Mouse (Mus musculus): Measurements from ENCODE around the gene Ngef. TPM values are rescaled to one million over a fixed set of nuclear protein-coding genes. Genes with fewer than 3 reads are reported as not detected.
A peak's percentile ranks its signal among the peaks of the same experiment; 100 is the strongest.

The Ngef gene
- polyA plus RNA-seq, 1 experiment from 2014 or later = 21.9 TPM

DNA sequence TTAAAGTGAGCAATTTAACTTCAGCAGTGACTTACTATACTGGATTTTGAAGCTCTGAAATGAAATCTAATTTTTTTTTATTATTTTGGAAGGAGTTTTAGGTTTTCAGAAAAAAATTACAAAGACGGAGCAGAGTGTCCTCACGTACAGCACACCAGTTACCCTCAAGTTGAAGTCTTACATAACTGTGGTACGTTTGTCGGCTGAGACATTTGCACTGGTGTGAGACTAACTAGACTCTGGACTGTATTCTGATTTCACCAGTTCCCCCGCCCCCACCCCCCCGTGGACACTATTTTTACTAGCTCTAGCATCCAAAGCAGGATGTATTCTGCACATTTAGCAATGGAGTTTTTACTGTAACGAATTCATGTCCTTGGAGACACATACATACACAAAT is 26.9 kb upstream of the Ngef start:
- H3K4me2 ChIP-seq (replicated peaks) = no peak overlapping the region
- H3K9me3 ChIP-seq = no peaks in the 10 kb centered on the region
- no peaks in the 10 kb centered on the region for H3K27me3 ChIP-seq
- 84% methylated on average over 7 of the region's 7 CpGs for WGBS
- no peak overlapping the region for H3K9ac ChIP-seq (replicated peaks)
- no peaks in the 10 kb centered on the region for H3K36me3 ChIP-seq
- H3K4me1 ChIP-seq = peaks cover 4% of the 10 kb centered on the region; the same call in 1 of the 2 replicates
- H3K4me3 ChIP-seq = no peak overlapping the region
- no peak overlapping the region for H3K27ac ChIP-seq (replicated peaks)
- no peak for ATAC-seq (replicated peaks)

- no peak for ATAC-seq (replicated peaks)
- H3K4me1 ChIP-seq = 0 out of 2 replicates have a peak, but pooled peaks cover under 1% of the 10 kb centered on the region
- no peaks in the 10 kb centered on the region for H3K9me3 ChIP-seq
- H3K36me3 ChIP-seq = no peaks in the 10 kb centered on the region
- no peak overlapping the region for H3K4me2 ChIP-seq (replicated peaks)
- no peaks in the 10 kb centered on the region for H3K27me3 ChIP-seq
- H3K27ac ChIP-seq (replicated peaks) = no peak overlapping the region
- no peak overlapping the region for H3K9ac ChIP-seq (replicated peaks)
- H3K4me3 ChIP-seq = no peak overlapping the region
- WGBS = 91% methylated on average over 10 of the region's 10 CpGs
These were observed 21.0 kb upstream of the Ngef start for GRCm38 (mm10) chr1:87594671-87595070.

DNA sequence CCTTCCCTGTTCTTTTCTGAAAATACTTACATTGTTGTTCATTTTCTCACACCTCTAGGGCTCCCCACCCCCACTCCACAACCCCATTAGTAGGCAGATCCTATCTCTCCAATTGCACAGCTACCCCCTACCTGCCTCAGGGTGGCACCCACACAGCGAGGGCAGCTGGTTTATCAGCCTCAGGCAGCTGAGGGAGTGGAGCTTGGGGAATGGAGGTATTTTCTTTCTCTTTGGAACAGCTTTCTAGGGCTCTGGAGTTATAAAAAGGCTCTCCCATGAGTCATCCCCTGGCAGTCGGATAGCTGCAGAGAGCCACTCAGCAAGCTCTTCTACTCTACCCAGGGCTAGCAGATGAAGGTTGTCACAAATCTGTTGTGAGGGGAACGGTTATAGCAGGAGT is 20.6 kb upstream of the Ngef start:
- Histone ChIP-seq H3K9ac (replicated peaks) (no peak overlapping the region), H3K4me3 (no peak overlapping the region), H3K27me3 (no peaks in the 10 kb centered on the region), H3K4me2 (replicated peaks) (no peak overlapping the region), H3K4me1 (no peaks in the 10 kb centered on the region), H3K9me3 (no peaks in the 10 kb centered on the region), H3K27ac (replicated peaks) (no peak overlapping the region), H3K36me3 (no peaks in the 10 kb centered on the region)
- ATAC-seq (replicated peaks) = no peak
- 82% methylated on average over 3 of the region's 3 CpGs for WGBS

DNA sequence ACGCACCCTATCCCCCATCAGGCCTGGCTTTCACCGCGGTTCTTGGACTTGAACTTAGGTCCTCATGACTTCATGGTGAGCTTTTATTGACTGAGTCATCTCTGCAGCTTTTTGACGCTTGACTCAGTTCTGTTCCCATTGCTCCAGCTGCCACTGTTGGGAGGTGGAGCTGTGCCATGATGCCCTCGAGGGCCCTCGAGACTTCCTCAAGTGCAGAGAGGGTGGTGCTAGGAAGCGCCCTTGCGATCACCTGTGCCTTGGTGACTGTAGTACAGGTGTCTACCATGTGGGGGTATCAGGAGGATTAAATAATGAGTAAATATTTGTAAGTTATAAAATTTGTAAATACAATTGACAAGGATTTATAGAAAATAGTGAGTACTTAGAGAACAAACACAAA is 16.3 kb upstream of the Ngef start:
- no peak for ATAC-seq (replicated peaks)
- Histone ChIP-seq H3K27me3 (no peaks in the 10 kb centered on the region), H3K27ac (replicated peaks) (no peak overlapping the region), H3K4me2 (replicated peaks) (no peak overlapping the region), H3K4me3 (no peak overlapping the region), H3K36me3 (no peaks in the 10 kb centered on the region), H3K4me1 (no peaks in the 10 kb centered on the region), H3K9me3 (no peaks in the 10 kb centered on the region), H3K9ac (replicated peaks) (no peak overlapping the region)
- 95% methylated on average over 8 of the region's 8 CpGs for WGBS

- Histone ChIP-seq H3K4me3 (no peak overlapping the region), H3K27ac (replicated peaks) (no peak overlapping the region), H3K27me3 (no peaks in the 10 kb centered on the region), H3K36me3 (no peaks in the 10 kb centered on the region), H3K4me1 (no peaks in the 10 kb centered on the region), H3K4me2 (replicated peaks) (no peak overlapping the region), H3K9ac (replicated peaks) (no peak overlapping the region), H3K9me3 (no peaks in the 10 kb centered on the region)
- no peak for ATAC-seq (replicated peaks)
- WGBS = 92% methylated on average over 7 of the region's 7 CpGs
These were observed 15.5 kb upstream of the Ngef start for GRCm38 (mm10) chr1:87589162-87589561.

DNA sequence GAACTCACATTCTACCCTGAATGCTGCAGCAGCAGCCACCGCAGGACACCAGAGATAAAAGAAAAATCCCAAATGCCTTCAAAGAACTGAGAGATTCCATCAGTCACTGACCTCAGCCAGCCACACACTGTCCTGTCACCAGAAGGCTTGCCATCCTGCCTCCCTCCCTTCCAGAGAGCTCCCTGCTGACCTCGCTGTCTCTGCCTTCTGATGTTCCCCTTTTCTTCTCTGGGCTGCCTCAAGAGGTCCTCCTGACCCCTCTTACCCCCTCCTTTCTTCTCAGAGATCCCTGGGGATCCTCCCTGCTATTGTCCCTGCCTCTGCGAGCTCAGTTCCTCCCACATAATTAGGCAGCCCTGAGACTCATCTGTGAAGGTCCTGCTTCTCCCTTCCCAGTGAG is 7.2 kb upstream of the Ngef start:
- Histone ChIP-seq H3K27me3 (no peaks in the 10 kb centered on the region), H3K9ac (replicated peaks) (no peak overlapping the region), H3K27ac (replicated peaks) (no peak overlapping the region), H3K4me1 (no peaks in the 10 kb centered on the region), H3K9me3 (no peaks in the 10 kb centered on the region), H3K36me3 (no peaks in the 10 kb centered on the region), H3K4me3 (no peak overlapping the region), H3K4me2 (replicated peaks) (no peak overlapping the region)
- ATAC-seq (replicated peaks) = no peak
- WGBS = 4% methylated on average over 3 of the region's 3 CpGs

- no peaks in the 10 kb centered on the region for H3K27me3 ChIP-seq
- H3K9me3 ChIP-seq = no peaks in the 10 kb centered on the region
- H3K9ac ChIP-seq (replicated peaks) = no peak overlapping the region
- WGBS = 87% methylated on average over 6 of the region's 6 CpGs
- H3K4me3 ChIP-seq = no peak overlapping the region
- no peak overlapping the region for H3K27ac ChIP-seq (replicated peaks)
- no peaks in the 10 kb centered on the region for H3K36me3 ChIP-seq
- H3K4me2 ChIP-seq (replicated peaks) = no peak overlapping the region
- no peak for ATAC-seq (replicated peaks)
- H3K4me1 ChIP-seq = peaks cover 16% of the 10 kb centered on the region
These were observed 5.3 kb upstream of the Ngef start for GRCm38 (mm10) chr1:87578965-87579364.

DNA sequence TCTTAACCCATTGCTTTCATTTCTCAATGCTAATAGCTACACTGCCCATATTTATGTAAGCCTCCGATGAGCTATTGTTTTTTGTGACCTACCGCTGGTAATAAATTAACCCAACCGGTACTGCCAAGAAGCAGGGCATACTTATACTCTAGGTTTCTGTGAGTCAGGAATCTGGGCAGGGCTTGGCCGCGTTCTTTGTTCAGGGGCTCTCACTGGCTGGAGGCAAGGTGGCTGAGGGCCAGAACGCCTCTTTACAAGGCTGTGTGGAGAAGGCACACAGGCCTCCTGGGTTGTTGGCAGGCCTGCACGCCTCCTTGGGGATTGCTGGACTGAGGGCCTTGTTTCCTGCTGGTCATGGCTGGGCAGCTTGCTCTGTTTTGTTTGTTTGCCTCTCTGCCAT is 1.1 kb upstream of the Ngef start:
- H3K36me3 ChIP-seq = no peaks in the 10 kb centered on the region
- H3K27ac ChIP-seq (replicated peaks) = peak overlapping the region; percentile 35; the same call in 1 of the 2 replicates
- H3K27me3 ChIP-seq = no peaks in the 10 kb centered on the region
- H3K4me2 ChIP-seq (replicated peaks) = no peak overlapping the region
- H3K9ac ChIP-seq (replicated peaks) = no peak overlapping the region
- ATAC-seq (replicated peaks) = peak; percentile 93
- H3K4me3 ChIP-seq = no peak overlapping the region
- 33% methylated on average over 7 of the region's 7 CpGs for WGBS
- H3K9me3 ChIP-seq = no peaks in the 10 kb centered on the region
- H3K4me1 ChIP-seq = peaks cover 17% of the 10 kb centered on the region

GRCm38 (mm10) chr1:87574353-87574752 is 683 bp upstream of the Ngef start:
- no peaks in the 10 kb centered on the region for H3K36me3 ChIP-seq
- no peak overlapping the region for H3K4me3 ChIP-seq
- peak overlapping the region; percentile 35; the same call in 1 of the 2 replicates for H3K27ac ChIP-seq (replicated peaks)
- H3K27me3 ChIP-seq = no peaks in the 10 kb centered on the region
- no peaks in the 10 kb centered on the region for H3K9me3 ChIP-seq
- no peak overlapping the region for H3K9ac ChIP-seq (replicated peaks)
- 16% methylated on average over 6 of the region's 6 CpGs for WGBS
- peaks cover 17% of the 10 kb centered on the region for H3K4me1 ChIP-seq
- H3K4me2 ChIP-seq (replicated peaks) = no peak overlapping the region
- peak; percentile 85 for ATAC-seq (replicated peaks)

DNA sequence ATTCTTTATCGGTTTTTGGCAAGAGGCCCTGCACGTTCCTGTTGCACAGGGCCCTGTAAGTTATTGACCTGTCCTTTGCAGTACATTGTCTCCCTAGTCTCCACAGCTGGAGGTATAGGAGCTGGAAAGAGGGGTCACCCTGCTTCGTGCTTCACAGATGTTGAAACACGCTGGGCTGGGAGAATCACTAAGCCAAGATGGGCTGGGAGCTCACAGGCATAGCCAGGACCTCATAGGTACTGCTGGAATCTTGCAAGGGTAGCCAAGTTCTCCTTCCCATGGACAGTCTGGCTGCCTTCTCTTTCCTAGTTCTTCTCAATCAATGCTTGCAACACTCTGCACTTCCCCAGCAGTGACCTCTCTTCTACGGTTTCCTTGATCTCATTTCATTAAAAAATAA is 409 bp downstream of the Ngef start:
- Histone ChIP-seq H3K36me3 (no peaks in the 10 kb centered on the region), H3K27ac (replicated peaks) (no peak overlapping the region), H3K4me2 (replicated peaks) (no peak overlapping the region), H3K4me3 (no peak overlapping the region), H3K27me3 (no peaks in the 10 kb centered on the region), H3K9ac (replicated peaks) (no peak overlapping the region), H3K4me1 (peaks cover 17% of the 10 kb centered on the region), H3K9me3 (no peaks in the 10 kb centered on the region)
- 85% methylated on average over 5 of the region's 5 CpGs for WGBS
- no peak for ATAC-seq (replicated peaks)

- H3K9ac ChIP-seq (replicated peaks) = no peak overlapping the region
- H3K4me3 ChIP-seq = no peak overlapping the region
- no peaks in the 10 kb centered on the region for H3K36me3 ChIP-seq
- no peaks in the 10 kb centered on the region for H3K27me3 ChIP-seq
- H3K4me2 ChIP-seq (replicated peaks) = no peak overlapping the region
- H3K4me1 ChIP-seq = no peaks in the 10 kb centered on the region
- H3K9me3 ChIP-seq = no peaks in the 10 kb centered on the region
- no peak overlapping the region for H3K27ac ChIP-seq (replicated peaks)
- no peak for ATAC-seq (replicated peaks)
- 51% methylated on average over 6 of the region's 6 CpGs for WGBS
These were observed 5.3 kb downstream of the Ngef start for GRCm38 (mm10) chr1:87568398-87568797.

DNA sequence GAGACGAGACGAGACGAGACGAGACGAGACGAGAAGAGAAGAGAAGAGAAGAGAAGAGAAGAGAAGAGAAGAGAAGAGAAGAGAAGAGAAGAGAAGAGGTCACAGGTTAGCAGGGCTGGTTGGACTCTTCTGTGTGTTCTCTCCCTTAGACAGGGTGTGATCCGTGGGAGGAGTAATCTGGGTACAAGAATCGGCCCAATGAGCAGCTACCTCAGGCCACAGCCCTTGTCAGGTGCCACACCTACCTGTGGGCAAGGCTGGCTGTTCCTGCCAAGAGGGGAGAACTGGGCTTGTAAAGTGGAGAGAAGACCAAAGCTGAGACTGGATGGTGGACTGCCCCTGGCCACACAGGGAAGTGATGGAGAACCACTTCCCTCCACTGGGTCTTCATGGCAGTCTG is 7.9 kb downstream of the Ngef start:
- no peak overlapping the region for H3K27ac ChIP-seq (replicated peaks)
- H3K9me3 ChIP-seq = no peaks in the 10 kb centered on the region
- WGBS = 85% methylated on average over 8 of the region's 8 CpGs
- H3K4me2 ChIP-seq (replicated peaks) = no peak overlapping the region
- H3K4me1 ChIP-seq = no peaks in the 10 kb centered on the region
- no peaks in the 10 kb centered on the region for H3K36me3 ChIP-seq
- ATAC-seq (replicated peaks) = no peak
- H3K9ac ChIP-seq (replicated peaks) = no peak overlapping the region
- no peaks in the 10 kb centered on the region for H3K27me3 ChIP-seq
- H3K4me3 ChIP-seq = no peak overlapping the region

GRCm38 (mm10) chr1:87562967-87563366 is 10.7 kb downstream of the Ngef start:
- no peak for ATAC-seq (replicated peaks)
- Histone ChIP-seq H3K9ac (replicated peaks) (no peak overlapping the region), H3K27me3 (no peaks in the 10 kb centered on the region), H3K4me3 (no peak overlapping the region), H3K36me3 (no peaks in the 10 kb centered on the region), H3K27ac (replicated peaks) (no peak overlapping the region), H3K4me2 (replicated peaks) (no peak overlapping the region), H3K9me3 (no peaks in the 10 kb centered on the region), H3K4me1 (no peaks in the 10 kb centered on the region)
- WGBS = 47% methylated on average over 3 of the region's 3 CpGs

Measured in forebrain, embryonic 15.5 days (tissue).